Mouse (Mus musculus): ENCODE results near the gene Zic2. TPM values are rescaled to one million over a fixed set of nuclear protein-coding genes. Genes with fewer than 3 reads are reported as not detected.

Zic2 gene
- polyA plus RNA-seq, 1 experiment from 2014 or later: 12.0 TPM

GRCm38 (mm10) chr14:122489686-122490414, 14.6 kb downstream of the Zic2 start:
- no peak for ATAC-seq
- Histone ChIP-seq H3K4me2 (peak overlapping the region; percentile 62), H3K36me3 (ENCODE audit: poor library complexity, severe bottlenecking) (no peaks in the 10 kb centered on the region), H3K4me3 (peak overlapping the region; percentile 36), H3K9ac (peak overlapping the region; percentile 41; the same call in 1 of the 2 replicates), H3K27me3 (peaks cover 61% of the 10 kb centered on the region), H3K9me3 (replicated peaks) (peaks cover 4% of the 10 kb centered on the region; the same call in 1 of the 2 replicates), H3K27ac (peak overlapping the region; percentile 31; the same call in 1 of the 2 replicates), H3K4me1 (peaks cover 29% of the 10 kb centered on the region)
- WGBS: under 1% methylated on average over 12 of the region's 12 CpGs

GRCm38 (mm10) chr14:122490441-122491328, 15.4 kb downstream of the Zic2 start, which contains the start of gene Gm10837:
TSS of gene Gm10837 (plus strand) at chr14:122490586.
- ATAC-seq: peak; percentile 83
- peak within 1 kb of the TSS; percentile 36 for H3K4me3 ChIP-seq
- WGBS: 2% methylated on average over 51 of the region's 51 CpGs

GRCm38 (mm10) chr14:122491521-122491920, 16.3 kb downstream of the Zic2 start:
- ATAC-seq: no peak
- 55% methylated on average over 6 of the region's 6 CpGs for WGBS
- peaks cover 4% of the 10 kb centered on the region; the same call in 1 of the 2 replicates for H3K9me3 ChIP-seq (replicated peaks)
- H3K9ac ChIP-seq: no peak overlapping the region
- H3K27me3 ChIP-seq: peaks cover 45% of the 10 kb centered on the region
- no peaks in the 10 kb centered on the region for H3K36me3 ChIP-seq (ENCODE audit: poor library complexity, severe bottlenecking)
- no peak overlapping the region for H3K27ac ChIP-seq
- no peak overlapping the region for H3K4me3 ChIP-seq
- H3K4me1 ChIP-seq: peaks cover 19% of the 10 kb centered on the region
- H3K4me2 ChIP-seq: no peak overlapping the region; the same call in 1 of the 2 replicates

More at GRCm38 (mm10) chr14:122490441-122491328, 15.4 kb downstream of the Zic2 start, which contains the start of gene Gm10837:
- H3K4me2 ChIP-seq: peak within 1 kb of the TSS; percentile 62
- peaks cover 22% of the 10 kb centered on the region for H3K4me1 ChIP-seq
- peaks cover 4% of the 10 kb centered on the region; the same call in 1 of the 2 replicates for H3K9me3 ChIP-seq (replicated peaks)
- H3K36me3 ChIP-seq (ENCODE audit: poor library complexity, severe bottlenecking): no peaks in the 10 kb centered on the region
- peak within 1 kb of the TSS; percentile 73 for H3K27ac ChIP-seq
- H3K27me3 ChIP-seq: peaks cover 53% of the 10 kb centered on the region
- H3K9ac ChIP-seq: peak within 1 kb of the TSS; percentile 41

DNA sequence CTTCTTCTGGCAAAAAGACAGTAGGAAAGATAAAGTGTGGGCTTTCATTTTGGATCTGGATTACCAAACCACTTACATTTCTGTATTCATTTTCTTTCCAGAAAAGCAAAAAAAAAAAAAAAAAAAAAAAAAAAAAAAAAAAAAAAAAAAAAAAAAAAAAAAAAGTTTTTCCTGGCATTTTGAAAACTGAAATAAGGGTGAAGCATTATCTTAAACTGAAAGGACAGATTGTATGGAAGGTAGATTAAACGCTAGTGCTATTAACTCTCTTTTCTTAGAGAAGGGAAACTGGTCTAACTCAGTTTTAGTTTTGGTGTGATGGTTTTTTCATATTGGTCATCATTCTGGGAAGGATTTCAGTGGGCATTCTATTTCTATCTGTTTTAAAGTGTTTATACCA, 16.8 kb downstream of the Zic2 start:
- WGBS: 67% methylated on average over 1 of the region's 1 CpGs
- H3K27me3 ChIP-seq: peaks cover 42% of the 10 kb centered on the region

DNA sequence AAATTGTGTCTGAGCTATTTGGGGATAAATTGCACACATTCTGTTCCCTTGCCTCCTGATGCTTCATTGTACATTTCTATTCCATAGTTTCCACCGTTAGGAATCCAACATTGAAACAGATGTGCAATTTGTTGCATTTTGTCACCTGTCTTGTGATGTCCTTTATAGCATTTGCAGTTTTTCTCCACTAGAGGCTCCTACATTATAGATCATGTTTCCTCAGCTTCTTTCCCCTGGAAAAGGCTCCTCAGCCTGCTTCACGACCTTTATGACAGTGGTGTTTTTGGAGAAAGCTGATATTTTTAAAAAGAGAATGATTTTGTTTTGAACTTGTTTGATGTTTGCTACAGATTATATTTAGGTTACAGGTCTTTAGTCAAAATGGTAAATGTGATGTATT, 33.8 kb downstream of the Zic2 start:
- Histone ChIP-seq H3K9me3 (replicated peaks) (no peaks in the 10 kb centered on the region), H3K4me3 (no peak overlapping the region), H3K27me3 (0 out of 2 replicates have a peak, but pooled peaks cover 3% of the 10 kb centered on the region), H3K4me1 (no peaks in the 10 kb centered on the region), H3K36me3 (ENCODE audit: poor library complexity, severe bottlenecking) (no peaks in the 10 kb centered on the region), H3K27ac (no peak overlapping the region), H3K4me2 (no peak overlapping the region), H3K9ac (no peak overlapping the region)
- ATAC-seq: no peak; the same call in 1 of the 2 replicates
- WGBS: 32% methylated on average over 2 of the region's 2 CpGs

More for the DNA sequence above, 16.8 kb downstream of the Zic2 start:
- no peak overlapping the region for H3K4me3 ChIP-seq
- no peak overlapping the region for H3K9ac ChIP-seq
- peaks cover 19% of the 10 kb centered on the region for H3K4me1 ChIP-seq
- H3K9me3 ChIP-seq (replicated peaks): peaks cover 4% of the 10 kb centered on the region; the same call in 1 of the 2 replicates
- no peak overlapping the region for H3K4me2 ChIP-seq
- no peaks in the 10 kb centered on the region for H3K36me3 ChIP-seq (ENCODE audit: poor library complexity, severe bottlenecking)
- no peak for ATAC-seq
- no peak overlapping the region for H3K27ac ChIP-seq

DNA sequence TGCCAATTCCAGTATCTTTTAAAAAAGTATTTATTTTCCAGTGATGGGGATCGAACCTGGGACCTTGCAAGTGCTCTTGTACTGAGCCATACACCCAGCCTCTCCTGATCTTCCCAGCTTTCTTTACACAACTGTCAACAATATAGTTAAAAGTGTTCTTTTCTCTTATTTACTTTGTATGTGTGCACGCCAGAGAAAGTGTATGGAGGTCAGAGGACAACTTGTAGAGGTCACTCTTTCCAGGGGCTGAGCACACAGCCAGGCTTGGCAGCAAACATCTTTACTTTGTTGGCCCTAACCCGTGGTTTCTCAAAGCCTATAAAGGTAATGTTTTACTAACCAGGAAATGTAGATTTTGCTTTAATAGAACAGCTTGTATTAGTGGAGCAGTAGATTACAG, 36.3 kb downstream of the Zic2 start:
- no peak overlapping the region for H3K9ac ChIP-seq
- 0 out of 2 replicates have a peak, but pooled peaks cover 3% of the 10 kb centered on the region for H3K27me3 ChIP-seq
- no peak overlapping the region for H3K4me3 ChIP-seq
- no peak overlapping the region for H3K27ac ChIP-seq
- H3K9me3 ChIP-seq (replicated peaks): no peaks in the 10 kb centered on the region
- no peaks in the 10 kb centered on the region for H3K36me3 ChIP-seq (ENCODE audit: poor library complexity, severe bottlenecking)
- no peak for ATAC-seq
- WGBS: 78% methylated on average over 3 of the region's 3 CpGs
- H3K4me2 ChIP-seq: no peak overlapping the region
- H3K4me1 ChIP-seq: no peaks in the 10 kb centered on the region

DNA sequence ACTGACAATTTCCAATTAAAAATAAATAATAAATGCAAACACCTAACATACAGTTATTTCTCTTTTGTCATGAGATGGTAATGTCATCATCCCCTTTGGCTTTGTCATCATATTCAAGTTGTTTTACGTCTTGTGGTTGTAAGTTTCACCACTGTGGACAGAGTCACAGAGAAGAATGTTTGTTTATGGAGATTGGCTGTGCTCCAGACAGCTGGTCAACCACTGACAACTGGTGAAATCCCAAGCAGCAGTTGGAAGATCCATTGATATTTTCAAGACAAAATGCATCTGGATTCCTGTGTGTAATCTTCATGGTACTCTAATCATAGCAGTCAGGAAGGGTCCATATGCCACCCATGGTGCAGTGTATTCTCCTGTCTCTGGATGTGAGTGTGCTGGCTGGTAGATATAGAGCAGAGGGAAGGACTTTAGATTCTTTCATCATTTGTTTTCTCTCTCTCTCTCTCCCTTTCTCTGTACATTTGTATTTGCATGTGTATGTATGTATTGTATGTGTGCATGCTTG, 38.3 kb downstream of the Zic2 start:
- no peaks in the 10 kb centered on the region for H3K36me3 ChIP-seq (ENCODE audit: poor library complexity, severe bottlenecking)
- H3K9me3 ChIP-seq (replicated peaks): no peaks in the 10 kb centered on the region
- H3K4me1 ChIP-seq: no peaks in the 10 kb centered on the region
- 83% methylated on average over 1 of the region's 1 CpGs for WGBS
- no peak overlapping the region for H3K27ac ChIP-seq
- ATAC-seq: no peak
- H3K4me2 ChIP-seq: no peak overlapping the region
- H3K4me3 ChIP-seq: no peak overlapping the region
- 0 out of 2 replicates have a peak, but pooled peaks cover 3% of the 10 kb centered on the region for H3K27me3 ChIP-seq
- H3K9ac ChIP-seq: no peak overlapping the region

DNA sequence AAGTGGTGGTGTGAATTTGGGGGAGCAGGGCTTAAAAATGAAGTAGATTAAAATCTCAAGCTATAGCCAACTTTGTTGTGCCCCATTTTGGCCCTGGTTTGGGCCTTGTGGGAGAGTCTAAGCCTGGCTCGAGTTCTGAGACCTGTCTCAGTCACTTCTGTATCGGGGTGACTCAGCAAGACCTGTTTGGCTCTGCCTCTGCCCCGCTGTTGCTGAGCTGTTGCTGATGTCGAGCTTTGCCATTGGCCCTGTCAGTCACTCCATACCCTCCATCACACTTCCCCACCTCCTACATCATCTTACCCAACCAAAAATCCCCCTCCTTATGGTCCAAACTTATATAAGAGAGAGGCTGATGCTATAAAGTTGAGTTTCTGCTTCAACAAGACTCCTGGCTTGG, 53.2 kb downstream of the Zic2 start:
- Histone ChIP-seq H3K9ac (no peak overlapping the region), H3K36me3 (ENCODE audit: poor library complexity, severe bottlenecking) (no peaks in the 10 kb centered on the region), H3K4me3 (no peak overlapping the region), H3K4me2 (no peak overlapping the region), H3K4me1 (peaks cover 1% of the 10 kb centered on the region; the same call in 1 of the 2 replicates), H3K9me3 (replicated peaks) (no peaks in the 10 kb centered on the region), H3K27me3 (no peaks in the 10 kb centered on the region), H3K27ac (no peak overlapping the region)
- ATAC-seq: no peak
- WGBS: 88% methylated on average over 4 of the region's 4 CpGs

Other genes starting within 250 kb of the Zic2 start
- gene Gm5089, start 24.3 kb upstream of the Zic2 start, polyA plus RNA-seq (2015; fragmentation: Nextera tagmentation; extraction: Ambion mirVana): 1.6 and 2.1 TPM in 2 replicates
- 17.3 and 19.5 TPM in 2 replicates for gene Zic5, start 9.8 kb upstream of the Zic2 start, polyA plus RNA-seq (2015; fragmentation: Nextera tagmentation; extraction: Ambion mirVana)
- 0.48 and 0.56 TPM in 2 replicates for gene Gm10837, start 15.2 kb downstream of the Zic2 start, polyA plus RNA-seq (2015; fragmentation: Nextera tagmentation; extraction: Ambion mirVana)
- 25.2 and 27.1 TPM in 2 replicates for gene Pcca, start 58.9 kb downstream of the Zic2 start, polyA plus RNA-seq (2015; fragmentation: Nextera tagmentation; extraction: Ambion mirVana)